ENCODE assay signal across 8 mouse cellular contexts in genomic region chr4:142773651-142774151, GRCm38 (mm10).
DNase-seq lines count a peak whose midpoint lies in the region; ATAC-seq and TF ChIP-seq lines count a peak whose summit lies in the region.

No protein-coding gene starts in this region.

- H3K4me3 ChIP-seq in hindbrain, embryonic 12.5 days = no peak overlapping the region
- H3K4me3 ChIP-seq in stomach, postnatal 0 days (ENCODE audit: low read depth, low read length) = no peak overlapping the region
- no peak overlapping the region for H3K4me3 ChIP-seq in heart, embryonic 12.5 days

- no peak for TF ChIP-seq EP300 in stomach, postnatal 0 days (optimal IDR thresholded peaks at IDR 0.05)

- H3K9ac ChIP-seq in hindbrain, embryonic 12.5 days = no peak overlapping the region
- no peak overlapping the region for H3K9ac ChIP-seq in stomach, postnatal 0 days (ENCODE audit: low read length)
- no peak overlapping the region for H3K9ac ChIP-seq in heart, embryonic 12.5 days

- H3K4me2 ChIP-seq in hindbrain, embryonic 12.5 days (replicated peaks) = peak overlapping the region; percentile 24
- H3K4me2 ChIP-seq in stomach, postnatal 0 days (replicated peaks; ENCODE audit: low read depth) = no peak overlapping the region
- H3K4me2 ChIP-seq in heart, embryonic 12.5 days = no peak overlapping the region

- 0 out of 2 replicates have a peak, but pooled peaks have one; percentile 23 for TF ChIP-seq CTCF in brain, embryonic 14.5 days (IDR thresholded peaks at IDR 0.05; ENCODE audit: borderline replicate concordance, extremely low read depth, insufficient read depth, insufficient read length)
- TF ChIP-seq CTCF in stomach, postnatal 0 days (IDR thresholded peaks at IDR 0.05; ENCODE audit: low read depth) = no peak

- DNase-seq in brain, embryonic 14.5 days (ENCODE audit: low read depth) = peak; percentile 72
- peak; percentile 92 for DNase-seq in cerebellum, adult 9-11 months
- peak; percentile 40 for DNase-seq in mesoderm, embryonic 11.5 days (ENCODE audit: low read depth, low spot score)
- no peak for DNase-seq in frontal cortex, adult 2 months (ENCODE audit: extremely low spot score in 1 of 2, low spot score in 1 of 2)
- no peak for DNase-seq in stomach, postnatal 0 days (ENCODE audit: low spot score)
- no peak for DNase-seq in layer of hippocampus, adult 18-20 months (ENCODE audit: low spot score in 2 of 2)

- peaks cover 14% of the 10 kb centered on the region for H3K27me3 ChIP-seq in hindbrain, embryonic 12.5 days
- H3K27me3 ChIP-seq in stomach, postnatal 0 days (ENCODE audit: control insufficient read depth, insufficient read depth, low read length) = no peaks in the 10 kb centered on the region
- H3K27me3 ChIP-seq in heart, embryonic 12.5 days (replicated peaks) = peaks cover 11% of the 10 kb centered on the region; the same call in 1 of the 2 replicates

- H3K36me3 ChIP-seq in hindbrain, embryonic 12.5 days = no peaks in the 10 kb centered on the region
- H3K36me3 ChIP-seq in stomach, postnatal 0 days (ENCODE audit: control insufficient read depth, insufficient read depth, low read length) = no peaks in the 10 kb centered on the region
- H3K36me3 ChIP-seq in heart, embryonic 12.5 days = no peaks in the 10 kb centered on the region

- peak; percentile 58; the same call in 1 of the 2 replicates for ATAC-seq in hindbrain, embryonic 12.5 days (ENCODE audit: low FRiP score)
- no peak for ATAC-seq in stomach, postnatal 0 days (ENCODE audit: low FRiP score, low TSS enrichment)
- no peak for ATAC-seq in heart, embryonic 12.5 days (ENCODE audit: insufficient number of reproducible peaks, low FRiP score)

- H3K9me3 ChIP-seq in hindbrain, embryonic 12.5 days (replicated peaks) = no peaks in the 10 kb centered on the region
- no peaks in the 10 kb centered on the region for H3K9me3 ChIP-seq in stomach, postnatal 0 days (ENCODE audit: control insufficient read depth, low read length)
- H3K9me3 ChIP-seq in heart, embryonic 12.5 days (replicated peaks) = no peaks in the 10 kb centered on the region

- H3K27ac ChIP-seq in hindbrain, embryonic 12.5 days = peak overlapping the region; percentile 68
- H3K27ac ChIP-seq in stomach, postnatal 0 days (replicated peaks) = no peak overlapping the region
- no peak overlapping the region for H3K27ac ChIP-seq in heart, embryonic 12.5 days (ENCODE audit: poor library complexity, severe bottlenecking)

- TF ChIP-seq POLR2A in brain, embryonic 14.5 days (IDR thresholded peaks at IDR 0.05; ENCODE audit: borderline replicate concordance, extremely low read depth, insufficient read depth, insufficient read length, poor library complexity, severe bottlenecking) = no peak

- peaks cover 40% of the 10 kb centered on the region for H3K4me1 ChIP-seq in hindbrain, embryonic 12.5 days
- H3K4me1 ChIP-seq in stomach, postnatal 0 days (replicated peaks; ENCODE audit: control insufficient read depth, insufficient read depth) = no peaks in the 10 kb centered on the region
- peaks cover 17% of the 10 kb centered on the region for H3K4me1 ChIP-seq in heart, embryonic 12.5 days (replicated peaks)

- WGBS in hindbrain, embryonic 12.5 days = 25% methylated on average over 10 of the region's 10 CpGs
- WGBS in stomach, postnatal 0 days = 52% methylated on average over 10 of the region's 10 CpGs
- WGBS in heart, embryonic 12.5 days = 65% methylated on average over 10 of the region's 10 CpGs

Comparison
In these comparisons a context has a peak if more than half of its experiments do, and no peak if none do; other contexts are left out.
1. DNase-seq: peak in brain, embryonic 14.5 days (single experiment), cerebellum, adult 9-11 months (single experiment) and mesoderm, embryonic 11.5 days (single experiment); none in frontal cortex, adult 2 months (0 of 2), stomach, postnatal 0 days (single experiment) and layer of hippocampus, adult 18-20 months (0 of 2).